Mouse (Mus musculus) kidney, postnatal 0 days (tissue): ENCODE results near the gene Nav3. TPM values are rescaled to one million over a fixed set of nuclear protein-coding genes. Genes with fewer than 3 reads are reported as not detected.

Source experiments
- ATAC-seq: fragments of 200-750 bp; cut with Nextera tagmentation; replicated peaks from 2 replicates; pipeline ENCODE4 v1.8.0; 2017; ENCODE audit warnings: low read depth, moderate number of reproducible peaks, moderate TSS enrichment, moderate library complexity; ENCODE audit not compliant: low FRiP score
- DNase-seq: peaks from one replicate; pipeline ENCODE4 v3.0.0-alpha.2; 2016; ENCODE audit warnings: low spot score
- H3K27ac ChIP-seq: fragments of 300-500 bp; sonication (generic); 2 replicates; pipeline ENCODE4 v1.5.1; 2014; ENCODE audit warnings: mild to moderate bottlenecking
- H3K27me3 ChIP-seq: fragments of 300-500 bp; sonication (generic); 2 replicates; pipeline ENCODE4 v1.6.1; 2014; ENCODE audit warnings: low read length, mixed read lengths; ENCODE audit not compliant: insufficient read depth
- H3K36me3 ChIP-seq: fragments of 300-500 bp; sonication (generic); 2 replicates; pipeline ENCODE4 v1.6.1; 2014; ENCODE audit warnings: low read length, mixed read lengths; ENCODE audit not compliant: insufficient read depth
- H3K4me1 ChIP-seq: fragments of 300-500 bp; sonication (generic); replicated peaks from 2 replicates; pipeline ENCODE4 v1.6.1; 2014; ENCODE audit warnings: antibody characterized with exemption, low read length, mixed read lengths; ENCODE audit not compliant: insufficient read depth
- H3K4me2 ChIP-seq: fragments of 300-500 bp; sonication (generic); 2 replicates; pipeline ENCODE4 v1.6.1; 2014; ENCODE audit warnings: mild to moderate bottlenecking, low read length, moderate library complexity, mixed read lengths
- H3K4me3 ChIP-seq: fragments of 300-500 bp; sonication (generic); replicated peaks from 2 replicates; pipeline ENCODE4 v1.5.1; 2014; ENCODE audit warnings: low read depth, low read length
- H3K9ac ChIP-seq: fragments of 300-500 bp; sonication (generic); 2 replicates; pipeline ENCODE4 v1.6.1; 2014; ENCODE audit warnings: low read depth, low read length
- H3K9me3 ChIP-seq: fragments of 300-500 bp; sonication (generic); replicated peaks from 2 replicates; pipeline ENCODE4 v1.6.1; 2016; ENCODE audit warnings: low read length, inconsistent platforms, mixed read lengths
- CTCF ChIP-seq: IDR thresholded peaks from 2 replicates; pipeline ENCODE4 v1.5.1; 2016; ENCODE audit warnings: antibody characterized with exemption, low read depth, mild to moderate bottlenecking, moderate library complexity
- WGBS: fragments of 180-500 bp; shearing (Covaris S2); extraction: QIAGEN DNeasy Blood & Tissue Kit; methylation state at CpG from one replicate; pipeline ENCODE4 v1.1.7; 2014; 5-methylcytosine and 5-hydroxymethylcytosine counted together
- polyA plus RNA-seq: library from polyadenylated mRNA; unstranded; fragments of >200 nt; fragmentation: Nextera tagmentation; extraction: Ambion mirVana; gene quantifications from 2 replicates; pipeline ENCODE4 v1.2.1, GENCODE M21; 2015

Gene Nav3
- polyA plus RNA-seq, 1 experiment from 2014 or later = 6.0 TPM

- ATAC-seq = peak; percentile 63; the same call in 1 of the 2 replicates
- TF ChIP-seq CTCF = no peak
Observed at GRCm38 (mm10) chr10:110112669-110113458, 343.1 kb downstream of the Nav3 start.

GRCm38 (mm10) chr10:110103255-110103654 lies 352.7 kb downstream of the Nav3 start:
- ATAC-seq (no peak), DNase-seq (no peak)
- H3K36me3 ChIP-seq = no peaks in the 10 kb centered on the region
- no peak overlapping the region for H3K9ac ChIP-seq
- no peak for TF ChIP-seq CTCF
- WGBS = 82% methylated on average over 6 of the region's 6 CpGs
- H3K4me3 ChIP-seq = no peak overlapping the region
- no peaks in the 10 kb centered on the region for H3K27me3 ChIP-seq
- H3K4me1 ChIP-seq = no peaks in the 10 kb centered on the region
- H3K9me3 ChIP-seq = no peaks in the 10 kb centered on the region
- H3K27ac ChIP-seq = no peak overlapping the region
- no peak overlapping the region for H3K4me2 ChIP-seq

More at GRCm38 (mm10) chr10:110112669-110113458, 343.1 kb downstream of the Nav3 start:
- Histone ChIP-seq H3K36me3 (no peaks in the 10 kb centered on the region), H3K4me3 (no peak overlapping the region), H3K4me1 (no peaks in the 10 kb centered on the region), H3K9ac (no peak overlapping the region), H3K27ac (no peak overlapping the region), H3K27me3 (no peaks in the 10 kb centered on the region), H3K9me3 (no peaks in the 10 kb centered on the region), H3K4me2 (no peak overlapping the region)
- DNase-seq = no peak
- WGBS = 40% methylated on average over 5 of the region's 5 CpGs

- no peaks in the 10 kb centered on the region for H3K9me3 ChIP-seq
- no peaks in the 10 kb centered on the region for H3K4me1 ChIP-seq
- H3K27me3 ChIP-seq = no peaks in the 10 kb centered on the region
- DNase-seq (no peak), ATAC-seq (no peak)
- 70% methylated on average over 4 of the region's 4 CpGs for WGBS
- H3K27ac ChIP-seq = no peak overlapping the region
- no peak for TF ChIP-seq CTCF
- no peak overlapping the region for H3K4me2 ChIP-seq
- no peak overlapping the region for H3K4me3 ChIP-seq
- no peak overlapping the region for H3K9ac ChIP-seq
- H3K36me3 ChIP-seq = no peaks in the 10 kb centered on the region
Observed at GRCm38 (mm10) chr10:110102231-110102630, 353.8 kb downstream of the Nav3 start.

GRCm38 (mm10) chr10:110094433-110094832 lies 361.6 kb downstream of the Nav3 start:
- Histone ChIP-seq H3K9me3 (no peaks in the 10 kb centered on the region), H3K9ac (no peak overlapping the region), H3K4me1 (no peaks in the 10 kb centered on the region), H3K27me3 (no peaks in the 10 kb centered on the region), H3K27ac (no peak overlapping the region), H3K36me3 (no peaks in the 10 kb centered on the region), H3K4me3 (no peak overlapping the region), H3K4me2 (no peak overlapping the region)
- peak; percentile 66 for DNase-seq
- 0 out of 2 replicates have a peak, but pooled peaks have one; percentile 7 for TF ChIP-seq CTCF
- ATAC-seq = no peak; the same call in 1 of the 2 replicates

DNA sequence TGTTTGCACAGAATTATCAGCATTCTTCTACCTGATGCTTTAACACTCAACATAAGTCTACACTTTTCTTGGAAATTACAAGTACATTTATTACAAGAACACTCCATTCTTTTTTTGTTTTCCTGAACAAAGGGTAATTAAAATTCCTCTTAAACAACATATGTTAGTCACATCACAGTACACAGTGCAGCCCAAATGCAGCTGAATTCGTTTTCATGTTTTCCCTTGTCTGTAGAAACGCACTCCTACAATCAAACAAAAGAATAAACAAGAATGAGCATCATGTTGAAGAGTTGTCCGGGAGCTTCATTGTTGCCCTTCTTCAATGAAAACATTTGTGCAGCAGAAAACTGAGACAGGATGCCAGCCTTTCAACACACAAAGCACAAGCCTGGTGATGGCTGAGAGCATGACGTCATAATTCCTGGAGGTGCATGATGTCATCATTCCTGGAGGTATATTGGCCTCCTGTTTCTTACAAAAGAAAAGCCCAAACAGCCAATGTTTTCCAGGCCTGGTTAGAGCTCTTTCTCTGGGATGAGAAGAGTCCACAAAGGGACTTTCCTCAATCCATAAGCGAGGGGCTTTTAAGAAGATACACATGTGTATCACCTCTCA lies 367.5 kb downstream of the Nav3 start:
- Histone ChIP-seq H3K4me2 (no peak overlapping the region), H3K36me3 (no peaks in the 10 kb centered on the region), H3K27me3 (no peaks in the 10 kb centered on the region), H3K9me3 (no peaks in the 10 kb centered on the region), H3K27ac (no peak overlapping the region), H3K4me1 (no peaks in the 10 kb centered on the region), H3K4me3 (no peak overlapping the region), H3K9ac (no peak overlapping the region)
- no peak for DNase-seq
- TF ChIP-seq CTCF = no peak
- 72% methylated on average over 5 of the region's 5 CpGs for WGBS
- no peak for ATAC-seq

- Histone ChIP-seq H3K27ac (no peak overlapping the region), H3K4me3 (no peak overlapping the region), H3K4me1 (no peaks in the 10 kb centered on the region), H3K9me3 (no peaks in the 10 kb centered on the region), H3K9ac (no peak overlapping the region), H3K27me3 (no peaks in the 10 kb centered on the region), H3K36me3 (no peaks in the 10 kb centered on the region), H3K4me2 (no peak overlapping the region)
- no peak for DNase-seq
- TF ChIP-seq CTCF = peak; percentile 22; the same call in 1 of the 2 replicates
- whole genome bisulfite sequencing = 88% methylated on average over 1 of the region's 1 CpGs
- ATAC-seq = no peak
Observed at GRCm38 (mm10) chr10:110085903-110086302, 370.1 kb downstream of the Nav3 start.
